Mouse (Mus musculus): ENCODE results near the gene Dnah5. TPM values are rescaled to one million over a fixed set of nuclear protein-coding genes. Genes with fewer than 3 reads are reported as not detected.
A peak's percentile ranks its signal among the peaks of the same experiment; 100 is the strongest.

The Dnah5 gene
- polyA plus RNA-seq, 1 experiment, result 0.73 TPM

- H3K4me1 ChIP-seq (ENCODE audit: control insufficient read depth, insufficient read depth, low read length), result no peaks in the 10 kb centered on the region
- TF ChIP-seq CTCF (IDR thresholded peaks at IDR 0.05; ENCODE audit: extremely low read depth, insufficient read depth, low read length), result no peak
- no peak for TF ChIP-seq POLR2A (IDR thresholded peaks at IDR 0.05; ENCODE audit: extremely low read depth, insufficient read depth, low read length)
- H3K27ac ChIP-seq (ENCODE audit: insufficient read depth, low read length), result no peak overlapping the region
- no peak overlapping the region for H3K4me3 ChIP-seq (ENCODE audit: insufficient read depth, low read length)
Measured at GRCm38 (mm10) chr15:28182567-28182966, 21.0 kb upstream of the Dnah5 start.

GRCm38 (mm10) chr15:28187472-28188360 is 15.8 kb upstream of the Dnah5 start:
- no peak overlapping the region for H3K4me3 ChIP-seq (ENCODE audit: insufficient read depth, low read length)
- H3K27ac ChIP-seq (ENCODE audit: insufficient read depth, low read length), result no peak overlapping the region
- no peaks in the 10 kb centered on the region for H3K4me1 ChIP-seq (ENCODE audit: control insufficient read depth, insufficient read depth, low read length)
- TF ChIP-seq CTCF (IDR thresholded peaks at IDR 0.05; ENCODE audit: extremely low read depth, insufficient read depth, low read length) (peak; percentile 86), POLR2A (IDR thresholded peaks at IDR 0.05; ENCODE audit: extremely low read depth, insufficient read depth, low read length) (no peak)

GRCm38 (mm10) chr15:28188361-28189011 is 15.1 kb upstream of the Dnah5 start:
- TF ChIP-seq CTCF (IDR thresholded peaks at IDR 0.05; ENCODE audit: extremely low read depth, insufficient read depth, low read length) (no peak), POLR2A (IDR thresholded peaks at IDR 0.05; ENCODE audit: extremely low read depth, insufficient read depth, low read length) (no peak)
- Histone ChIP-seq H3K4me3 (ENCODE audit: insufficient read depth, low read length) (no peak overlapping the region), H3K4me1 (ENCODE audit: control insufficient read depth, insufficient read depth, low read length) (no peaks in the 10 kb centered on the region), H3K27ac (ENCODE audit: insufficient read depth, low read length) (no peak overlapping the region)

- TF ChIP-seq CTCF (IDR thresholded peaks at IDR 0.05; ENCODE audit: extremely low read depth, insufficient read depth, low read length) (no peak), POLR2A (IDR thresholded peaks at IDR 0.05; ENCODE audit: extremely low read depth, insufficient read depth, low read length) (no peak)
- no peak overlapping the region for H3K27ac ChIP-seq (ENCODE audit: insufficient read depth, low read length)
- H3K4me3 ChIP-seq (ENCODE audit: insufficient read depth, low read length), result no peak overlapping the region
- no peaks in the 10 kb centered on the region for H3K4me1 ChIP-seq (ENCODE audit: control insufficient read depth, insufficient read depth, low read length)
Measured at GRCm38 (mm10) chr15:28189668-28190067, 13.9 kb upstream of the Dnah5 start.

- TF ChIP-seq CTCF (IDR thresholded peaks at IDR 0.05; ENCODE audit: extremely low read depth, insufficient read depth, low read length) (peak; percentile 22; the same call in 1 of the 2 replicates), POLR2A (IDR thresholded peaks at IDR 0.05; ENCODE audit: extremely low read depth, insufficient read depth, low read length) (no peak)
- H3K4me3 ChIP-seq (ENCODE audit: insufficient read depth, low read length), result no peak overlapping the region
Measured at GRCm38 (mm10) chr15:28198609-28199008, 4.9 kb upstream of the Dnah5 start.

GRCm38 (mm10) chr15:28204626-28205025 is 1.1 kb downstream of the Dnah5 start:
- no peaks in the 10 kb centered on the region for H3K4me1 ChIP-seq (ENCODE audit: control insufficient read depth, insufficient read depth, low read length)
- TF ChIP-seq CTCF (IDR thresholded peaks at IDR 0.05; ENCODE audit: extremely low read depth, insufficient read depth, low read length), result no peak
- no peak for TF ChIP-seq POLR2A (IDR thresholded peaks at IDR 0.05; ENCODE audit: extremely low read depth, insufficient read depth, low read length)

More at GRCm38 (mm10) chr15:28198609-28199008, 4.9 kb upstream of the Dnah5 start:
- no peak overlapping the region for H3K27ac ChIP-seq (ENCODE audit: insufficient read depth, low read length)
- H3K4me1 ChIP-seq (ENCODE audit: control insufficient read depth, insufficient read depth, low read length), result no peaks in the 10 kb centered on the region

GRCm38 (mm10) chr15:28207545-28207944 is 4.0 kb downstream of the Dnah5 start:
- no peak for TF ChIP-seq POLR2A (IDR thresholded peaks at IDR 0.05; ENCODE audit: extremely low read depth, insufficient read depth, low read length)
- TF ChIP-seq CTCF (IDR thresholded peaks at IDR 0.05; ENCODE audit: extremely low read depth, insufficient read depth, low read length), result no peak
- H3K4me1 ChIP-seq (ENCODE audit: control insufficient read depth, insufficient read depth, low read length), result no peaks in the 10 kb centered on the region

More at GRCm38 (mm10) chr15:28204626-28205025, 1.1 kb downstream of the Dnah5 start:
- no peak overlapping the region for H3K4me3 ChIP-seq (ENCODE audit: insufficient read depth, low read length)
- no peak overlapping the region for H3K27ac ChIP-seq (ENCODE audit: insufficient read depth, low read length)

GRCm38 (mm10) chr15:28213057-28213456 is 9.5 kb downstream of the Dnah5 start:
- TF ChIP-seq CTCF (IDR thresholded peaks at IDR 0.05; ENCODE audit: extremely low read depth, insufficient read depth, low read length) (no peak), POLR2A (IDR thresholded peaks at IDR 0.05; ENCODE audit: extremely low read depth, insufficient read depth, low read length) (no peak)
- H3K27ac ChIP-seq (ENCODE audit: insufficient read depth, low read length), result no peak overlapping the region
- H3K4me3 ChIP-seq (ENCODE audit: insufficient read depth, low read length), result no peak overlapping the region
- peaks cover 3% of the 10 kb centered on the region; the same call in 1 of the 2 replicates for H3K4me1 ChIP-seq (ENCODE audit: control insufficient read depth, insufficient read depth, low read length)

More at GRCm38 (mm10) chr15:28207545-28207944, 4.0 kb downstream of the Dnah5 start:
- H3K27ac ChIP-seq (ENCODE audit: insufficient read depth, low read length), result no peak overlapping the region
- H3K4me3 ChIP-seq (ENCODE audit: insufficient read depth, low read length), result no peak overlapping the region

- Histone ChIP-seq H3K4me1 (ENCODE audit: control insufficient read depth, insufficient read depth, low read length) (peaks cover 3% of the 10 kb centered on the region; the same call in 1 of the 2 replicates), H3K27ac (ENCODE audit: insufficient read depth, low read length) (no peak overlapping the region), H3K4me3 (ENCODE audit: insufficient read depth, low read length) (no peak overlapping the region)
- TF ChIP-seq CTCF (IDR thresholded peaks at IDR 0.05; ENCODE audit: extremely low read depth, insufficient read depth, low read length), result no peak
- no peak for TF ChIP-seq POLR2A (IDR thresholded peaks at IDR 0.05; ENCODE audit: extremely low read depth, insufficient read depth, low read length)
Measured at GRCm38 (mm10) chr15:28216358-28216757, 12.8 kb downstream of the Dnah5 start.

Data from cortical plate, adult 2 months (tissue).